Mouse (Mus musculus) heart, adult 2 months (tissue): ENCODE results near the gene Rilpl1.

Experiments
- CTCF ChIP-seq: fragments of 200-600 bp; IDR thresholded peaks from 2 replicates; pipeline ENCODE4 v1.8.1; 2022; ENCODE audit warnings: antibody characterized with exemption, mild to moderate bottlenecking, moderate library complexity
- EP300 ChIP-seq: fragments of 200-500 bp; IDR thresholded peaks from 2 replicates; pipeline ENCODE4 v1.6.1; 2011; ENCODE audit warnings: low read depth, low read length, control low read depth; ENCODE audit not compliant: insufficient read depth
- POLR2A ChIP-seq: fragments of 200-500 bp; IDR thresholded peaks from 2 replicates; pipeline ENCODE4 v1.6.1; 2011; ENCODE audit warnings: mild to moderate bottlenecking, low read depth, low read length, control low read depth; ENCODE audit not compliant: insufficient read depth

- no peak for TF ChIP-seq CTCF
- no peak; the same call in 1 of the 2 replicates for TF ChIP-seq POLR2A
- TF ChIP-seq EP300 = peak; percentile 69; the same call in 1 of the 2 replicates
These were observed 30.6 kb downstream of the Rilpl1 start for GRCm38 (mm10) chr5:124500573-124500972.
